Mouse (Mus musculus): ENCODE measurements around the gene Lrriq4. TPM values are rescaled to one million over a fixed set of nuclear protein-coding genes. Genes with fewer than 3 reads are reported as not detected.
"Not testable (repeated sequence)": the region's sequence is repeated elsewhere in the genome, so short reads cannot be mapped to it uniquely, and the experiment has no call there.

The Lrriq4 gene
- polyA plus RNA-seq, 1 experiment from 2014 or later: not detected

GRCm38 (mm10) chr3:30697891-30698290 is 53.6 kb downstream of the Lrriq4 start:
- no peaks in the 10 kb centered on the region for H3K9me3 ChIP-seq (replicated peaks; ENCODE audit: control insufficient read depth, low read length)
- H3K36me3 ChIP-seq (ENCODE audit: control insufficient read depth, insufficient read depth): no peaks in the 10 kb centered on the region
- H3K27ac ChIP-seq (ENCODE audit: low read length): no peak overlapping the region
- 64% methylated on average over 4 of the region's 4 CpGs for WGBS
- H3K4me1 ChIP-seq (ENCODE audit: control insufficient read depth, insufficient read depth, low read length): no peaks in the 10 kb centered on the region
- no peaks in the 10 kb centered on the region for H3K27me3 ChIP-seq (ENCODE audit: control insufficient read depth, insufficient read depth, low read length)
- ATAC-seq (replicated peaks; ENCODE audit: extremely low read depth, insufficient read depth, low FRiP score): no peak
- no peak overlapping the region for H3K4me2 ChIP-seq (ENCODE audit: low read depth, low read length)
- H3K9ac ChIP-seq (ENCODE audit: low read length): no peak overlapping the region
- H3K4me3 ChIP-seq (ENCODE audit: low read length): no peak overlapping the region

GRCm38 (mm10) chr3:30699711-30700505 is 55.6 kb downstream of the Lrriq4 start, which contains the start of gene Lrrc31:
TSS of gene Lrrc31 (minus strand) at chr3:30699843.
- H3K9me3 ChIP-seq (replicated peaks; ENCODE audit: control insufficient read depth, low read length); H3K4me3 ChIP-seq (ENCODE audit: low read length); H3K4me1 ChIP-seq (ENCODE audit: control insufficient read depth, insufficient read depth, low read length); ATAC-seq (replicated peaks; ENCODE audit: extremely low read depth, insufficient read depth, low FRiP score); H3K36me3 ChIP-seq (ENCODE audit: control insufficient read depth, insufficient read depth); H3K4me2 ChIP-seq (ENCODE audit: low read depth, low read length); H3K9ac ChIP-seq (ENCODE audit: low read length); H3K27ac ChIP-seq (ENCODE audit: low read length); H3K27me3 ChIP-seq (ENCODE audit: control insufficient read depth, insufficient read depth, low read length): not testable (repeated sequence)
- WGBS: 78% methylated on average over 6 of the region's 6 CpGs

- no peak overlapping the region for H3K27ac ChIP-seq (ENCODE audit: low read length)
- H3K4me2 ChIP-seq (ENCODE audit: low read depth, low read length): no peak overlapping the region
- no peak for ATAC-seq (replicated peaks; ENCODE audit: extremely low read depth, insufficient read depth, low FRiP score)
- H3K36me3 ChIP-seq (ENCODE audit: control insufficient read depth, insufficient read depth): no peaks in the 10 kb centered on the region
- no peak overlapping the region for H3K4me3 ChIP-seq (ENCODE audit: low read length)
- no peak overlapping the region for H3K9ac ChIP-seq (ENCODE audit: low read length)
- 83% methylated on average over 3 of the region's 3 CpGs for WGBS
- H3K27me3 ChIP-seq (ENCODE audit: control insufficient read depth, insufficient read depth, low read length): no peaks in the 10 kb centered on the region
- H3K4me1 ChIP-seq (ENCODE audit: control insufficient read depth, insufficient read depth, low read length): no peaks in the 10 kb centered on the region
- no peaks in the 10 kb centered on the region for H3K9me3 ChIP-seq (replicated peaks; ENCODE audit: control insufficient read depth, low read length)
Measured at GRCm38 (mm10) chr3:30705977-30706376, 61.7 kb downstream of the Lrriq4 start.

- Histone ChIP-seq H3K4me2 (ENCODE audit: low read depth, low read length) (no peak overlapping the region), H3K36me3 (ENCODE audit: control insufficient read depth, insufficient read depth) (no peaks in the 10 kb centered on the region), H3K4me1 (ENCODE audit: control insufficient read depth, insufficient read depth, low read length) (no peaks in the 10 kb centered on the region), H3K9me3 (replicated peaks; ENCODE audit: control insufficient read depth, low read length) (no peaks in the 10 kb centered on the region), H3K27me3 (ENCODE audit: control insufficient read depth, insufficient read depth, low read length) (no peaks in the 10 kb centered on the region), H3K27ac (ENCODE audit: low read length) (no peak overlapping the region), H3K9ac (ENCODE audit: low read length) (no peak overlapping the region), H3K4me3 (ENCODE audit: low read length) (no peak overlapping the region)
- no peak for ATAC-seq (replicated peaks; ENCODE audit: extremely low read depth, insufficient read depth, low FRiP score)
- 58% methylated on average over 4 of the region's 4 CpGs for WGBS
Measured at GRCm38 (mm10) chr3:30706614-30707276, 62.4 kb downstream of the Lrriq4 start.

- WGBS: 78% methylated on average over 6 of the region's 6 CpGs
Measured at GRCm38 (mm10) chr3:30710191-30710590, 65.9 kb downstream of the Lrriq4 start.

GRCm38 (mm10) chr3:30713334-30713733 is 69.0 kb downstream of the Lrriq4 start:
- H3K4me2 ChIP-seq (ENCODE audit: low read depth, low read length): no peak overlapping the region
- H3K9ac ChIP-seq (ENCODE audit: low read length): no peak overlapping the region
- no peaks in the 10 kb centered on the region for H3K27me3 ChIP-seq (ENCODE audit: control insufficient read depth, insufficient read depth, low read length)
- no peaks in the 10 kb centered on the region for H3K9me3 ChIP-seq (replicated peaks; ENCODE audit: control insufficient read depth, low read length)
- ATAC-seq (replicated peaks; ENCODE audit: extremely low read depth, insufficient read depth, low FRiP score): no peak
- no peak overlapping the region for H3K4me3 ChIP-seq (ENCODE audit: low read length)
- no peaks in the 10 kb centered on the region for H3K36me3 ChIP-seq (ENCODE audit: control insufficient read depth, insufficient read depth)
- WGBS: 78% methylated on average over 1 of the region's 1 CpGs
- no peaks in the 10 kb centered on the region for H3K4me1 ChIP-seq (ENCODE audit: control insufficient read depth, insufficient read depth, low read length)
- H3K27ac ChIP-seq (ENCODE audit: low read length): no peak overlapping the region

More at GRCm38 (mm10) chr3:30710191-30710590, 65.9 kb downstream of the Lrriq4 start:
- H3K9me3 ChIP-seq (replicated peaks; ENCODE audit: control insufficient read depth, low read length): no peaks in the 10 kb centered on the region
- no peak overlapping the region for H3K27ac ChIP-seq (ENCODE audit: low read length)
- no peak overlapping the region for H3K4me3 ChIP-seq (ENCODE audit: low read length)
- no peak for ATAC-seq (replicated peaks; ENCODE audit: extremely low read depth, insufficient read depth, low FRiP score)
- no peak overlapping the region for H3K9ac ChIP-seq (ENCODE audit: low read length)
- H3K27me3 ChIP-seq (ENCODE audit: control insufficient read depth, insufficient read depth, low read length): no peaks in the 10 kb centered on the region
- no peak overlapping the region for H3K4me2 ChIP-seq (ENCODE audit: low read depth, low read length)
- H3K36me3 ChIP-seq (ENCODE audit: control insufficient read depth, insufficient read depth): no peaks in the 10 kb centered on the region
- no peaks in the 10 kb centered on the region for H3K4me1 ChIP-seq (ENCODE audit: control insufficient read depth, insufficient read depth, low read length)

GRCm38 (mm10) chr3:30718649-30719048 is 74.3 kb downstream of the Lrriq4 start:
- no peak overlapping the region for H3K27ac ChIP-seq (ENCODE audit: low read length)
- H3K36me3 ChIP-seq (ENCODE audit: control insufficient read depth, insufficient read depth): no peaks in the 10 kb centered on the region
- no peak for ATAC-seq (replicated peaks; ENCODE audit: extremely low read depth, insufficient read depth, low FRiP score)
- H3K9ac ChIP-seq (ENCODE audit: low read length): no peak overlapping the region
- H3K9me3 ChIP-seq (replicated peaks; ENCODE audit: control insufficient read depth, low read length): no peaks in the 10 kb centered on the region
- no peaks in the 10 kb centered on the region for H3K27me3 ChIP-seq (ENCODE audit: control insufficient read depth, insufficient read depth, low read length)
- no peak overlapping the region for H3K4me2 ChIP-seq (ENCODE audit: low read depth, low read length)
- H3K4me3 ChIP-seq (ENCODE audit: low read length): no peak overlapping the region
- no peaks in the 10 kb centered on the region for H3K4me1 ChIP-seq (ENCODE audit: control insufficient read depth, insufficient read depth, low read length)
- WGBS: 76% methylated on average over 3 of the region's 3 CpGs

Other genes starting within 250 kb of the Lrriq4 start
- gene Mecom, start 96.5 kb upstream of the Lrriq4 start, polyA plus RNA-seq (2015; fragmentation: Nextera tagmentation; extraction: Ambion mirVana): 12.7 and 17.4 TPM in 2 replicates
- not detected in 2 replicates for gene Actrt3, start 44.6 kb upstream of the Lrriq4 start, polyA plus RNA-seq (2015; fragmentation: Nextera tagmentation; extraction: Ambion mirVana)
- gene Mynn, start 42.4 kb upstream of the Lrriq4 start, polyA plus RNA-seq (2015; fragmentation: Nextera tagmentation; extraction: Ambion mirVana): 21.5 and 28.4 TPM in 2 replicates
- gene Lrrc34, start 3.4 kb downstream of the Lrriq4 start, polyA plus RNA-seq (2015; fragmentation: Nextera tagmentation; extraction: Ambion mirVana): 0.88 and 1.1 TPM in 2 replicates
- gene Lrrc31, start 55.3 kb downstream of the Lrriq4 start, polyA plus RNA-seq (2015; fragmentation: Nextera tagmentation; extraction: Ambion mirVana): 0.13 TPM in 1 of 2 replicates, not detected in the other
- gene Samd7, start 101.8 kb downstream of the Lrriq4 start, polyA plus RNA-seq (2015; fragmentation: Nextera tagmentation; extraction: Ambion mirVana): not detected in 2 replicates
- 38.9 and 45.8 TPM in 2 replicates for gene Sec62, start 148.4 kb downstream of the Lrriq4 start, polyA plus RNA-seq (2015; fragmentation: Nextera tagmentation; extraction: Ambion mirVana)
- 1.7 and 2.5 TPM in 2 replicates for gene Gpr160, start 211.4 kb downstream of the Lrriq4 start, polyA plus RNA-seq (2015; fragmentation: Nextera tagmentation; extraction: Ambion mirVana)